Mouse (Mus musculus) kidney, postnatal 4 days (tissue): Measurements from ENCODE around the gene Adam12.

ENCODE experiments used
- DNase-seq, 2 experiments: peaks; one replicate each; pipeline ENCODE4 v3.0.0; 2021; ENCODE audit warnings: mixed read lengths in 2 of 2

Gene Adam12

GRCm38 (mm10) chr7:134231378-134232346, at the start of gene Adam12:
Gene Adam12, minus strand, starts transcription at chr7:134232146.
- no peak for DNase-seq

DNA sequence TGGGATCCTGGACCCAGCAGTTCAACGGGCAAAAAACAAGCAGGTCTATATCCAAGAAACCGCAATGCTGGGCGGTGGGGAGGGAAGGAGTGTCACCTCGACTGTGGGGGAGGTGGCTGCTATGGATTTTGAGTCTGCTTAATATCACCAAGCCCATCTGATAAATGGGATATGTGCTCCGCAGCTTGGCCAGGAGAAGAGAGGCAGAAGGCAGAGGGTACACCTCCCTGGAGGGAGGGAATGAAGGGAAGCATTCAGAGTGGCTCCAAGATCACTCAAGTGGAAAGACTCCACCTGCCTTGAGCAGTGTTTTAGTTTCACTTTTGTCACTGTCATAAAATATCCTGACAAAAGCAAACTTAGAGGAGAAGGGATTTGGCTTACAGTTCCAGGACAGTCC, 41.0 kb upstream of the Adam12 start:
- DNase-seq, result no peak

DNA sequence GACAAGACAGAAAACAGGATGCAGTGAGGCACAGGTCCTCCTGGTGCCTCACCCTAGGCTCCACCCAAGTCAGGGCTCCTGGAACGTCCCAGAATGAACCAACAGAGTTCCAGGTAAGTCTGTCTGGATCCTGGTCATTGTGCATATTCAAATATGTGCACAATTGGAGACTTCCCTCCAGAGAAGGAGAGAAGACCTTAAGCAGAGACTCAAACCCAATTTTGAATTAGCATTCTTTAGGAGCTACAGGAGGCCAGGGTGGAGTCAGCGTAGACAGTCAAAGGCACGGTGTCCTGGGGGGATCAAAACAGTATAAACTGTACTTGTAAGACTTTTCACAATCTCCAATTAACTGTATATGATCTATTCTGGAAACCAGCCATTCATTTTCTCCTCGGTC, 40.5 kb upstream of the Adam12 start:
- no peak for DNase-seq

GRCm38 (mm10) chr7:134265783-134266182, 33.8 kb upstream of the Adam12 start:
- DNase-seq, result no peak

DNA sequence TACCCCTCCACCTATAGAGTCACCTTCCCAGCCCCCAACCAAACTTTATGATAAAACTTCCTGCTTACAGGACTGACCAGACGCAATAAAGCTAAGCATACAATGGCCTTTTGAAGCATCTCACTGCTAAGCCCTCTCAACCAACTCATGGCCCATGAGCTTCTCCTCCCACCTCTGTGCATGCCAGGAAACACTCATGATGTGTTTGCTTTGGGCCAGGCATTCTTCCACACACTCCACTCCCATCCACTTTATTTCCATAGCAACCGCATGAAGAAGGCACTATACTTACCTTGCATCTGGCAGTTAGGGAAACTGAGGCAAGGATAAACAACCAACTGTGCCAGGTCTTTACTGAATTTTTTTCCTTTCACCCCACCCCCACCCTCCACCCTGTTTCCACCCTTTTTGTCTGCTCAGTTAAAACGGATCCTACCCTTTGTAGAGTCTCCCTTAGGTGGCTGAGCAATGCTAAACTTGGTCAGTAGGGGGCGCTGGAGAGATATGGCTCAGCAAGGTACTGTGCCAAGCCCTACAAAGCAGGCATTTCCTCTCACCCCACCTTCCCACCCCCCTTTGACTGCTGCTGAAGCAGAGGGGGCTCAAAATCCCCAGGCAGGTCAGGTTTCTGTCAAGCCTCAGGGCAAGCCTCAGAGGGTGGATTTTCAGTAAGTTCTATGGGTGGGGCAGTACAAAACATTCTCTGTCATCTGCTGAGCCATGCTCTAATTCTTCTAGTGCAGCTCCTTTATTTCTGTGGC, 31.4 kb upstream of the Adam12 start:
- peak; percentile 85 for DNase-seq

DNA sequence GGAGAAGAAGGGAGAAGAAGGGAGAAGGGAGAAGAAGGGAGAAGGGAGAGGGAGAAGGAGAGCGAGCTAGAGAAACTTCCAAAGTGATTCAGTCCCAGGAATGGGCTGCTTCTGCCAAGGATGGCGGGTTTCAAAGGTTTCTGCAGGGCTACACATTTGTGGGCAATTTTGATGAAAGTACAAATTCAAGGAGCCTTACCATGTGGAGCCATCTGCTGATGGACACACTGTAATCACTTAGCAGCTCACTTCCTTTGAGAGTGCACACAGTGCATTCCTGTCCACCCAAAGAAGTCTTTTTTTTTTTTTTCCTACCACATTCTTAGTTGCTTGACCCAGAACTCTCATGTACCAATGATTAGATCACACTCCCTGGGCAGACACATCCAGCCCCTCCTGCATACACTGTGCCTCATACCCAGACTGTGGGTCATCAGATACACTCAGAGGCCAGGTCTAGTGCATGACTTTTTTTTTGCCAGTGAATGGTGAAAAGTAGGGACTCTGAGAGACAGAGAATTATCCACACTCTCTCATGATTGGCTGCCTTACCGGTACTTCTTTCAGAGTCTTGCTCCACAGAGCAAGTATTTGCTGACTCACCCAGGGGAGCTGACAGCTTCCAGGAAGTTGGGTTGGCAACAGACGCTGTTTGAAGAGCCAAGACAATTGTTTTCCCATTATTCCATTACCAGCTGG, 29.2 kb upstream of the Adam12 start:
- DNase-seq, result peak; percentile 11 to 46

GRCm38 (mm10) chr7:134250273-134250870, 18.4 kb upstream of the Adam12 start:
- no peak for DNase-seq

GRCm38 (mm10) chr7:134248041-134248440, 16.1 kb upstream of the Adam12 start:
- no peak for DNase-seq

DNA sequence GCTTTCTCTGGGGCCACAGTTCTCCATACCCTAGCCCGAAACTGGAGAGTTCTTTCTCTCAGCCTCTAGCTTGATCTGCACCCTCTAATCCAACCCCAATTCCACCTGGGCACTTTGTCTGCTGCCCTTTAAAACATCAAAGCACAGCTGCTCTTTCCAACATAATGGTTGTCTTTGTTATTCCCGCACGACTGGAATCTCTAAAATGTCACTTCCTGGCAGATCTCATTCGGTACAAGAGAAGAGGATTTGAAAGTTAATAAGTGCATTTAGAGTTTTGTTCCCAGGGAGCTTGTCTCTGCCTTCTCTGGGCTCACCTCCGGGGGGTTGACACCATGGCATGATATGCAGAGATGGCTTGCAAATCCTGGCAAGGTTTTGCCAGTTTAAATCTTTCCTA, 14.7 kb upstream of the Adam12 start:
- DNase-seq, result no peak

DNA sequence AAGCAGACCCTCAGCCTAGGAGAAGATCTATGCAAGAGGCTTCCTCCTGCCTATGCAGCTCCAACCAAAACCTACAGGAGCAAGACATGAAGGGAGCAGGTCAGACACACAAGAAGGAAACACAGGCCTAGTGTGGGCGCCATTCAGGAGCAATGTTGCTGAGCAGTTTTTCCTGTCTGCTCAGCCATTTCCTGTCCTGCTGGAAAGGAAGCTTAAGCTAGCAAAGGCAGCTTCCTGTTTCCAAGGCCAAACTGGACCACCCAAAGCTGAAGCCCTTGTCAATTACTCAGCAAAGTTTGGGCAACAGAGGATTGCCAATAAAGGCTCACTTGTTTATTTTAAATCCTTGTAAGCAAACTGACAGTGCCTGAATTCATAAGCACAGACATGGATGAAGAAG, 10.8 kb upstream of the Adam12 start:
- peak in 1 of 2 experiments; percentile 14 for DNase-seq

GRCm38 (mm10) chr7:134241212-134241611, 9.3 kb upstream of the Adam12 start:
- DNase-seq, result peak in 1 of 2 experiments; percentile 13

DNA sequence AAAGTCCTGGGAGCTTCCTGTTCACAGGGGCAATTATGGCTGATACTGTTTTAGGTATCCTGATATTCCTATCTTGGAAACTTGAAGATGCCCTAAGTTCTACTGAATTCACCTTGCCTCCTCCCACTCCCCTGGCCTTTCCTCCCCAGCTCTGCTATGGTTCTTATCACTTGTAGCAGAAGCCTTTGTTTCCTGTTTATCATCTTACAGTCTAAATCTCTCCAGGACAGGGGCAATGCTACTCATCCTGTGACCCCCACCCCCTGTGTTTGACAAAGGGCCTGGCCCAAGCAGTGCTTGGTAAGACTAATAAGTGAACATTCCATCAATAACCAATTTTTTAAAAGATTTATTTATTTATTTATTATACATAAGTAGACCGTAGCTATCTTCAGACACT, 8.6 kb upstream of the Adam12 start:
- DNase-seq, result no peak

GRCm38 (mm10) chr7:134238863-134239262, 6.9 kb upstream of the Adam12 start:
- no peak for DNase-seq

DNA sequence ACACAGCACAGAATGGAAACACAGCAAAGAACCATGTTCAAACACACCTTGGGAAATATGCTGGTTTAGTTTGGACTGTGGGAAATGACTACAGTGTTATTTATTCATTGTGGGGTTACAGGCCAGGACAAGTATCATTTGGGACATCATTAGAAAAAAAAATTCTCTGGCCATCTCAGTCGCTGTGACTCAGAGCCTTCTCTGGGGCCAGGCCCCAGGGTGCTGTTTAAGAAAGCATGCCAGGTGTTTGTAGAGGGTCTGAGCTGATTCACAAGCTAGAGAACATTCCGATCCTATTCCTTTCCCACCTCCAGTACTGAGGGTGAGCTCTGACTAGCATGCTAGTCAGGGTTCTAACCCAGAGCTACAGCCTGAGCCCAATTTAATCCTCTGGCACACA, 5.4 kb upstream of the Adam12 start:
- DNase-seq, result no peak

DNA sequence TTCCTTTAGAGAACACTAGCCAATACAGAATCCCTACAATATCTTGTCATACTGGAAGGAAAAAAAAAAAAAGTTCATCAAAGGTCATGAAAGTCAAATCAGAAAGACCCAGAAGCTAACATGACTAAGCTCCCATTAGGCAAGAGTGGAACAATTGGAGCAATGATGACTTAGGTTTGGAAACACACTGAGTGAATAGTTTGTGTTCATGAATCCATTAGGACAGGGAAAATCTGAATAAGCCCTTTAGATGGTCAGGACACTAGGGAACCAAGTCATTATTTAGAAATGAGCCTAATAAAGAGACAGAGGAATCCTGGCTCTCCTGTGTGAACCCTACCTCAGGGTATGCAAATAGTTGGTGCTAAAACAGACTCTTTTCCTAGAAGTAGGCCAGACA, 4.8 kb upstream of the Adam12 start:
- no peak for DNase-seq

DNA sequence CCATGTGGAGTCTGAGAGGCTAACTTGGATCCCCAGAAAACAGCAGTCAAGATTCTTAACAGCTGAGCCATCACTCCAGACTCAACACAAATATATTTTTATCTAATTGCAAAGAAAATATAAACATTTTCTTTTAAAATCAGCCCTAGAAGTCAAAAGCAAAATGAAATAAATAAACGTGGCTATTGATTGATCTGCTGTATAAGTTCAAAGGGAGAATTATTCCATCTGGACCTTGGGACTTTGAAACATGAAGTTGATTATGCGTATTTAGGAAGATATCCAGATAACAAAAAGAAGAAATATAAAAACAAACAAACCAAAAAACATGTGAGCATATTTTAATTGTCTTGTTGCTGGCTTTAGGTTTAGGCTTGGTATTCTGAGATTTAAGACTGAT, 3.6 kb upstream of the Adam12 start:
- no peak for DNase-seq

DNA sequence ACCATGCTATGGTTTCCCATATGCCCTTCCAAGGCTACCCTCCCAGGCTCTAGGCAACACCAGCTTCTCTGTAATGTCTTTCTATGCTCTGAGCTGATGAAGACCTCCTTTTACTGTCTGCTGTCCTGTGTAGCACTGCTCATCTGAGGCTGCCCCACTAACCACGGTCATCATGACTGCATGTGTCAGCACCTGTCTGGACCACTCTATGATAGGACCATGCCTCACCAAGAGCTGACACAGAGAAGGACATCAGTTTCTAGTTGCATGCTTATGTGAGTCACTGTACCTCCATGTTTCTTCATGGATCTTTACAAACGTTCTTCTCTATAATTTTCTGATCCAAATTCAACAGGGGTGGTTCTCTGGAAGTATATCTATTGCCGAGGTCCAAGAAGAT, 1.2 kb downstream of the Adam12 start:
- no peak for DNase-seq

DNA sequence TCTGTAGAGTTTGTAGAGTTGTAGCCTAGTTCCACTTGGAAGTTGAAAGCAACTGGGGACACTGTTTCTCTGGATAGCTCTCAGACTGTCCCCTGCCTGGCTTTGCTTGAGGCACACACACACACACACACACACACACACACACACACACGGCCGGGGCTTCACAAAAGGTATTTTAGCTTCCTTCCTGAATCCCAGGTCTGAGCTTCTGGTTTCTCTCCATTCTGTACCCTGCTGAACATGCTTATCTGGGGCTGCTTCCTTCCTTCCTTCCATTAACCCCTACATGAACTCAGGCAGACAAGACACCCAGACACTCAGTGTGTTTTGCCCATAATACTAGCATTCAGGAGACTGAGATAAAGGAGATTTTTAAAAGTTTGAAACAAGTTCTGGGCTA, 2.0 kb downstream of the Adam12 start:
- peak in 1 of 2 experiments; percentile 12 for DNase-seq

- peak; percentile 32 to 56 for DNase-seq
These were observed 4.0 kb downstream of the Adam12 start for GRCm38 (mm10) chr7:134227773-134228455.

DNA sequence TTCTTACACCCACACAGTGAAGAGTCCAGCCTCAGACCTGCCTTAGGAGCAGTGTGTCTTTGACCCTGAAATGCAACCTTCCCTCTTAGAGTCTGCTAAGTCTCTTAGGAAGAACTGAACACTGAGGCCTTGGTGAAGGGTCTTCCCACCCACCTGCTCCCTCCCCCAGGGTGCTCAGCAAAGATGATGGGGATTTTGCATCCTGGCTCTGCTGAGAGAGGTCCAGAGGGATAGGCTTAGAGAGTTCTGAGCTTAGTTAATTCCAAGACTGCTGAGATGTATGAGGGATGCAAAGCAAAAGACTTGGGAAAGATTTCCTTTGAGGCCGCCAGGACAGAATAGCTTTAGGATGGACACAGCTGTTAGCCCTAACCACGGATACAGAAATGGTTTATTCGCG, 4.8 kb downstream of the Adam12 start:
- DNase-seq, result peak in 1 of 2 experiments; percentile 5

GRCm38 (mm10) chr7:134226231-134226630, 5.7 kb downstream of the Adam12 start:
- peak in 1 of 2 experiments; percentile 13 for DNase-seq
